In the genomic region with DNA sequence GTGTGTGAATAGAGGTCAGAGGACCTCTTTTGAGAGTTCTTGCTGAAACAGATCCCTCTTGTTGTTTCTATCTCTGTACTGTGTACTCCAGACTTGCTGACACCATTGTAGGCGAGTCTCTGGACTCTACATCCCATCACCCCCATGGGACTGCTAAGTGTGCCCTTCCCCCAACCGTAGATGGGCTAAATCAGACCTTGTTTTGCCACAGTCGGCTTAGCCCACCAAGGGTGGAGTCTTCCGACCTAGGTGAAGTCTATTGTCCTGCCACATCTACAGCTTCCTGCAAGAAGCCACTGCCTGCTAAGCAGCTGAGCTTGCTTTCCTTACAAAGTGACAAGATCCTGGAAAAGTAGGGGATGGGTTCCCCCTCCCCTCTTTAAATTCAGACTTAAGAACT, we compare ENCODE assay signal across 33 mouse cellular contexts. TPM values are rescaled to one million over a fixed set of nuclear protein-coding genes. Genes with fewer than 3 reads are reported as not detected.
DNase-seq lines count a peak whose midpoint lies in the region; ATAC-seq and TF ChIP-seq lines count a peak whose summit lies in the region.
"Had no signal": no experiment of that assay in that cellular context is flagged by ENCODE, and none has a peak within 500 bp of the region (broad histone marks: within the 10 kb centered on the region; RNA-seq: fewer than 3 reads in every experiment).

No protein-coding gene starts in this region.

- no peaks in the 10 kb centered on the region for H3K9me3 ChIP-seq in liver, embryonic 12.5 days (replicated peaks)
- H3K9me3 ChIP-seq in midbrain, embryonic 10.5 days (replicated peaks), result no peaks in the 10 kb centered on the region
- H3K9me3 ChIP-seq: embryonic facial prominence, embryonic 10.5 days; embryonic facial prominence, embryonic 13.5 days; forebrain, embryonic 12.5 days; forebrain, embryonic 15.5 days; heart, embryonic 10.5 days; heart, embryonic 13.5 days; hindbrain, embryonic 10.5 days; hindbrain, embryonic 13.5 days had no signal

- H3K36me3 ChIP-seq in heart, adult 2 months (ENCODE audit: control insufficient read depth, insufficient read depth, low read length), result no peaks in the 10 kb centered on the region
- no peaks in the 10 kb centered on the region for H3K36me3 ChIP-seq in liver, adult 2 months (ENCODE audit: control insufficient read depth, insufficient read depth, low read length)
- H3K36me3 ChIP-seq in liver, embryonic 12.5 days, result no peaks in the 10 kb centered on the region
- H3K36me3 ChIP-seq in testis, adult 2 months (ENCODE audit: control insufficient read depth, insufficient read depth, low read length), result no peaks in the 10 kb centered on the region
- H3K36me3 ChIP-seq in midbrain, embryonic 10.5 days, result no peaks in the 10 kb centered on the region
- H3K36me3 ChIP-seq: embryonic facial prominence, embryonic 10.5 days; embryonic facial prominence, embryonic 13.5 days; forebrain, embryonic 12.5 days; forebrain, embryonic 15.5 days; heart, embryonic 10.5 days; heart, embryonic 13.5 days; hindbrain, embryonic 10.5 days; hindbrain, embryonic 13.5 days had no signal

- no peak overlapping the region for H3K4me3 ChIP-seq in heart, adult 2 months
- no peak overlapping the region for H3K4me3 ChIP-seq in liver, adult 2 months (ENCODE audit: insufficient read depth, low read depth, low read length)
- no peak overlapping the region for H3K4me3 ChIP-seq in liver, embryonic 12.5 days
- peak overlapping the region; percentile 13; the same call in 1 of the 2 replicates for H3K4me3 ChIP-seq in testis, adult 2 months (ENCODE audit: control insufficient read depth, low read depth, low read length)
- H3K4me3 ChIP-seq in midbrain, embryonic 10.5 days, result no peak overlapping the region
- H3K4me3 ChIP-seq: embryonic facial prominence, embryonic 10.5 days; embryonic facial prominence, embryonic 13.5 days; erythroblast, embryonic 14.5 days; forebrain, embryonic 12.5 days; forebrain, embryonic 15.5 days; heart, embryonic 10.5 days; heart, embryonic 13.5 days; hindbrain, embryonic 10.5 days; hindbrain, embryonic 13.5 days had no signal

- intact Hi-C loops in heart, adult 2 months (cut with DNase I), result loop anchor here (10.0 kb wide), 1 partner anchor 233 kb away; a partner anchor contains a TSS

- TF ChIP-seq CTCF in heart, adult 2 months (IDR thresholded peaks at IDR 0.05), result no peak
- TF ChIP-seq CTCF in liver, adult 2 months (IDR thresholded peaks at IDR 0.05; ENCODE audit: low read depth, low read length), result no peak
- TF ChIP-seq CTCF in testis, adult 2 months (IDR thresholded peaks at IDR 0.05; ENCODE audit: control insufficient read depth, insufficient read depth, insufficient replicate concordance, low read depth, low read length), result no peak

- no peak overlapping the region for H3K9ac ChIP-seq in heart, adult 2 months (ENCODE audit: low read depth, low read length)
- no peak overlapping the region for H3K9ac ChIP-seq in liver, adult 2 months (ENCODE audit: low read depth, low read length)
- no peak overlapping the region for H3K9ac ChIP-seq in liver, embryonic 12.5 days
- H3K9ac ChIP-seq: embryonic facial prominence, embryonic 13.5 days; forebrain, embryonic 12.5 days; forebrain, embryonic 15.5 days; heart, embryonic 13.5 days; hindbrain, embryonic 13.5 days had no signal

- no peak for TF ChIP-seq POLR2A in heart, adult 2 months (IDR thresholded peaks at IDR 0.05; ENCODE audit: insufficient read depth, low read depth, low read length)
- no peak for TF ChIP-seq POLR2A in liver, adult 2 months (IDR thresholded peaks at IDR 0.05; ENCODE audit: extremely low read depth, insufficient read depth, low read length)
- TF ChIP-seq POLR2A in testis, adult 2 months (IDR thresholded peaks at IDR 0.05; ENCODE audit: control insufficient read depth, low read depth, low read length), result no peak

- ATAC-seq in liver, embryonic 12.5 days, result no peak
- ATAC-seq: CD4-positive, CD25-positive, alpha-beta regulatory T cell, adult 4 months; forebrain, embryonic 15.5 days; hindbrain, embryonic 16.5 days had no signal

- H3K27ac ChIP-seq in heart, adult 2 months, result peak overlapping the region; percentile 4
- H3K27ac ChIP-seq in liver, adult 2 months (replicated peaks; ENCODE audit: insufficient read depth, low read depth, low read length), result peak overlapping the region; percentile 63
- H3K27ac ChIP-seq in liver, embryonic 12.5 days, result no peak overlapping the region
- no peak overlapping the region for H3K27ac ChIP-seq in testis, adult 2 months (ENCODE audit: control insufficient read depth, insufficient read depth, low read depth, low read length)
- no peak overlapping the region for H3K27ac ChIP-seq in midbrain, embryonic 10.5 days (replicated peaks)
- H3K27ac ChIP-seq: embryonic facial prominence, embryonic 10.5 days; embryonic facial prominence, embryonic 13.5 days; forebrain, embryonic 12.5 days; forebrain, embryonic 15.5 days; heart, embryonic 10.5 days; heart, embryonic 13.5 days; hindbrain, embryonic 10.5 days; hindbrain, embryonic 13.5 days had no signal

- 49% methylated on average over 4 of the region's 4 CpGs for WGBS in heart, adult 2 months
- WGBS in liver, adult 2 months, result 59% methylated on average over 4 of the region's 4 CpGs
- WGBS in liver, embryonic 12.5 days (ENCODE audit: insufficient replicate concordance), result 47% methylated on average over 4 of the region's 4 CpGs
- 84% methylated on average over 4 of the region's 4 CpGs for WGBS in midbrain, embryonic 10.5 days

- no peak for TF ChIP-seq EP300 in heart, adult 2 months (IDR thresholded peaks at IDR 0.05; ENCODE audit: insufficient read depth, low read depth, low read length)

- H3K27me3 ChIP-seq in heart, adult 2 months (ENCODE audit: control insufficient read depth, insufficient read depth, low read length), result no peaks in the 10 kb centered on the region
- H3K27me3 ChIP-seq in liver, adult 2 months (ENCODE audit: control insufficient read depth, insufficient read depth, low read length), result no peaks in the 10 kb centered on the region
- 0 out of 2 replicates have a peak, but pooled peaks cover 4% of the 10 kb centered on the region for H3K27me3 ChIP-seq in liver, embryonic 12.5 days (replicated peaks)
- no peaks in the 10 kb centered on the region for H3K27me3 ChIP-seq in testis, adult 2 months (ENCODE audit: control insufficient read depth, insufficient read depth, low read length)
- no peaks in the 10 kb centered on the region for H3K27me3 ChIP-seq in midbrain, embryonic 10.5 days (ENCODE audit: low read depth, poor library complexity, severe bottlenecking)
- H3K27me3 ChIP-seq: embryonic facial prominence, embryonic 13.5 days; forebrain, embryonic 12.5 days; forebrain, embryonic 15.5 days; heart, embryonic 13.5 days; hindbrain, embryonic 13.5 days had no signal

- H3K4me1 ChIP-seq in heart, adult 2 months (ENCODE audit: control insufficient read depth, insufficient read depth, low read length), result peaks cover 1% of the 10 kb centered on the region; the same call in 1 of the 2 replicates
- H3K4me1 ChIP-seq in liver, adult 2 months (ENCODE audit: control insufficient read depth, insufficient read depth, low read length), result peaks cover 31% of the 10 kb centered on the region
- H3K4me1 ChIP-seq in liver, embryonic 12.5 days, result no peaks in the 10 kb centered on the region
- peaks cover 7% of the 10 kb centered on the region for H3K4me1 ChIP-seq in testis, adult 2 months (ENCODE audit: control insufficient read depth, insufficient read depth, low read length)
- no peaks in the 10 kb centered on the region for H3K4me1 ChIP-seq in midbrain, embryonic 10.5 days
- H3K4me1 ChIP-seq: embryonic facial prominence, embryonic 13.5 days; forebrain, embryonic 15.5 days; heart, embryonic 10.5 days; heart, embryonic 13.5 days; hindbrain, embryonic 13.5 days had no signal

- DNase-seq in heart, adult 2 months, result peak in 1 of 2 experiments; percentile 18
- no peak for DNase-seq in heart, postnatal 4 days
- no peak for DNase-seq in liver, adult 2 months (ENCODE audit: extremely low read depth, low read depth, low spot score)
- DNase-seq in testis, postnatal 10 days (ENCODE audit: low spot score), result no peak
- no peak for DNase-seq in midbrain, embryonic 10.5 days (ENCODE audit: low spot score)
- DNase-seq: adrenal gland, adult 2 months; adrenal gland, postnatal 14 days; cerebellum, adult 11-12 months; cerebellum, adult 8-10 months; cerebellum, postnatal 10 days; cerebellum, postnatal 36 days; embryo, embryonic 11 days; gastrocnemius, postnatal 14 days had no signal

- no peak overlapping the region for H3K4me2 ChIP-seq in liver, embryonic 12.5 days
- H3K4me2 ChIP-seq: embryonic facial prominence, embryonic 13.5 days; forebrain, embryonic 12.5 days; forebrain, embryonic 15.5 days; heart, embryonic 13.5 days; hindbrain, embryonic 13.5 days had no signal

- no peaks in the 10 kb centered on the region for H3K79me2 ChIP-seq in heart, adult 2 months (replicated peaks; ENCODE audit: control insufficient read depth, insufficient read depth, low read length)
- H3K79me2 ChIP-seq in liver, adult 2 months (ENCODE audit: control insufficient read depth, insufficient read depth, low read length), result no peaks in the 10 kb centered on the region

RNA-seq across cellular contexts. Expression of a gene that starts 53.5 kb away (rescaled TPM):
- total RNA-seq in heart, adult 2 months (2021), result not detected
- not detected in 2 replicates for polyA plus RNA-seq in heart, adult 2 months (2012; rRNA removed)
- total RNA-seq in heart, postnatal 4 days (2021), result not detected
- total RNA-seq in liver, adult 2 months (2014; rRNA removed), result 25.6 and 26.9 TPM in 2 replicates
- polyA plus RNA-seq in liver, adult 2 months (2012; rRNA removed), result 20.4 and 36.7 TPM in 2 replicates
- not detected in 2 replicates for polyA plus RNA-seq in liver, embryonic 12.5 days (2016; fragmentation: Nextera tagmentation; extraction: Ambion mirVana)
- polyA plus RNA-seq in testis, adult 2 months (2012; rRNA removed), result 0.38 and 0.49 TPM in 2 replicates
- polyA plus RNA-seq in midbrain, embryonic 10.5 days (2016; fragmentation: Nextera tagmentation; extraction: Ambion mirVana), result not detected in 2 replicates
- total RNA-seq: gastrocnemius, postnatal 14 days; gastrocnemius, postnatal 4 days; heart, adult 18-20 months; heart, postnatal 25 days; MEL had no signal
- polyA plus RNA-seq: C2C12; CD4-positive, CD25-positive, alpha-beta regulatory T cell, adult 4 months; embryonic facial prominence, embryonic 10.5 days; erythroblast, embryonic 14.5 days; forebrain, embryonic 12.5 days; forebrain, embryonic 15.5 days; heart, embryonic 10.5 days; heart, embryonic 13.5 days; heart, embryonic 16.5 days; hindbrain, embryonic 10.5 days; hindbrain, embryonic 13.5 days; hindbrain, embryonic 16.5 days had no signal

RNA-seq across cellular contexts. Expression of a gene that starts 55.6 kb away (rescaled TPM):
- not detected for total RNA-seq in heart, adult 2 months (2021)
- polyA plus RNA-seq in heart, adult 2 months (2012; rRNA removed), result not detected in 2 replicates
- not detected for total RNA-seq in heart, postnatal 4 days (2021)
- 468 and 651 TPM in 2 replicates for total RNA-seq in liver, adult 2 months (2014; rRNA removed)
- 229 and 364 TPM in 2 replicates for polyA plus RNA-seq in liver, adult 2 months (2012; rRNA removed)
- 0.17 TPM in 1 of 2 replicates, not detected in the other for polyA plus RNA-seq in liver, embryonic 12.5 days (2016; fragmentation: Nextera tagmentation; extraction: Ambion mirVana)
- not detected in 2 replicates for polyA plus RNA-seq in testis, adult 2 months (2012; rRNA removed)
- not detected in 2 replicates for polyA plus RNA-seq in midbrain, embryonic 10.5 days (2016; fragmentation: Nextera tagmentation; extraction: Ambion mirVana)
- total RNA-seq: gastrocnemius, postnatal 14 days; heart, adult 18-20 months; heart, postnatal 25 days; MEL had no signal
- polyA plus RNA-seq: adrenal gland, adult 2 months; C2C12; CD4-positive, CD25-positive, alpha-beta regulatory T cell, adult 4 months; cortical plate, adult 2 months; embryonic facial prominence, embryonic 10.5 days; embryonic facial prominence, embryonic 13.5 days; erythroblast, embryonic 14.5 days; forebrain, embryonic 12.5 days; forebrain, embryonic 15.5 days; heart, embryonic 10.5 days; heart, embryonic 13.5 days; heart, embryonic 16.5 days; hindbrain, embryonic 10.5 days; hindbrain, embryonic 13.5 days; hindbrain, embryonic 16.5 days had no signal

Comparison
In these comparisons a context has a peak if more than half of its experiments do, and no peak if none do; other contexts are left out.
1. H3K27ac ChIP-seq: peak in heart, adult 2 months (single experiment) and liver, adult 2 months (single experiment); none in liver, embryonic 12.5 days (single experiment), testis, adult 2 months (single experiment) and midbrain, embryonic 10.5 days (single experiment).
2. RNA of a gene that starts 53.5 kb away (polyA plus RNA-seq): 20.4 to 36.7 TPM in liver, adult 2 months; 0.38 to 0.49 TPM in testis, adult 2 months, not detected in heart, adult 2 months, not detected in liver, embryonic 12.5 days and not detected in midbrain, embryonic 10.5 days; every median in the first group is over 10 times any median in the second.
3. RNA of a gene that starts 55.6 kb away (polyA plus RNA-seq): 229 to 364 TPM in liver, adult 2 months; 0.17 TPM in liver, embryonic 12.5 days, not detected in heart, adult 2 months, not detected in testis, adult 2 months and not detected in midbrain, embryonic 10.5 days; every median in the first group is over 100 times any median in the second.